Mouse (Mus musculus) liver, embryonic 13.5 days (tissue): ENCODE data around the gene Krtap16-1. TPM values are rescaled to one million over a fixed set of nuclear protein-coding genes. Genes with fewer than 3 reads are reported as not detected.

Source experiments
- ATAC-seq: fragments of 200-750 bp; cut with Nextera tagmentation; 2 replicates; pipeline ENCODE4 v1.8.0; 2017; ENCODE audit warnings: low read depth, mild to moderate bottlenecking, moderate number of reproducible peaks, moderate library complexity
- DNase-seq: peaks from one replicate; pipeline ENCODE4 v3.0.0; 2022
- H3K27ac ChIP-seq: fragments of 300-500 bp; sonication (generic); 2 replicates; pipeline ENCODE4 v1.5.1; 2015; ENCODE audit warnings: moderate library complexity, mild to moderate bottlenecking, inconsistent platforms
- H3K27me3 ChIP-seq: fragments of 300-500 bp; sonication (generic); 2 replicates; pipeline ENCODE4 v1.6.1; 2015; ENCODE audit warnings: mild to moderate bottlenecking, inconsistent platforms
- H3K36me3 ChIP-seq: fragments of 300-500 bp; sonication (generic); 2 replicates; pipeline ENCODE4 v1.6.1; 2015; ENCODE audit warnings: mild to moderate bottlenecking, inconsistent platforms
- H3K4me1 ChIP-seq: fragments of 300-500 bp; sonication (generic); replicated peaks from 2 replicates; pipeline ENCODE4 v1.6.1; 2015; ENCODE audit warnings: inconsistent platforms
- H3K4me2 ChIP-seq: fragments of 300-500 bp; sonication (generic); 2 replicates; pipeline ENCODE4 v1.6.1; 2015; ENCODE audit warnings: inconsistent platforms, mild to moderate bottlenecking, moderate library complexity
- H3K4me3 ChIP-seq: fragments of 300-500 bp; sonication (generic); replicated peaks from 2 replicates; pipeline ENCODE4 v1.5.1; 2015; ENCODE audit warnings: mild to moderate bottlenecking, inconsistent platforms
- H3K9ac ChIP-seq: fragments of 300-500 bp; sonication (generic); 2 replicates; pipeline ENCODE4 v1.6.1; 2015; ENCODE audit warnings: mild to moderate bottlenecking, inconsistent platforms
- H3K9me3 ChIP-seq: fragments of 300-500 bp; sonication (generic); replicated peaks from 2 replicates; pipeline ENCODE4 v1.6.1; 2016; ENCODE audit warnings: inconsistent platforms
- WGBS: fragments of 180-500 bp; shearing (Covaris S2); methylation state at CpG from one replicate; pipeline ENCODE4 v1.1.7; 2015; ENCODE audit not compliant: insufficient replicate concordance; 5-methylcytosine and 5-hydroxymethylcytosine counted together
- polyA plus RNA-seq: library from polyadenylated mRNA; unstranded; fragments of >200 nt; fragmentation: Nextera tagmentation; extraction: Ambion mirVana; gene quantifications from 2 replicates; pipeline ENCODE4 v1.2.1, GENCODE M21; 2015

Krtap16-1 gene
- polyA plus RNA-seq = not detected in 2 replicates

GRCm38 (mm10) chr11:99986180-99986647, at the start of gene Krtap16-1:
Gene Krtap16-1 (minus strand): TSS chr11:99986597.
- no peak within 1 kb of the TSS for H3K4me3 ChIP-seq
- no peaks in the 10 kb centered on the region for H3K36me3 ChIP-seq
- no peaks in the 10 kb centered on the region for H3K27me3 ChIP-seq
- no peaks in the 10 kb centered on the region for H3K4me1 ChIP-seq
- WGBS = 62% methylated on average over 8 of the region's 8 CpGs
- ATAC-seq = no peak
- DNase-seq = no peak
- H3K4me2 ChIP-seq = no peak within 1 kb of the TSS
- H3K9ac ChIP-seq = no peak within 1 kb of the TSS
- no peaks in the 10 kb centered on the region for H3K9me3 ChIP-seq
- no peak within 1 kb of the TSS for H3K27ac ChIP-seq

GRCm38 (mm10) chr11:100029768-100030167, 43.4 kb upstream of the Krtap16-1 start, which contains the start of gene Krt33b:
Gene Krt33b (minus strand): TSS chr11:100029868.
- Histone ChIP-seq H3K9ac (no peak within 1 kb of the TSS), H3K4me1 (no peaks in the 10 kb centered on the region), H3K9me3 (no peaks in the 10 kb centered on the region), H3K36me3 (no peaks in the 10 kb centered on the region), H3K27me3 (no peaks in the 10 kb centered on the region), H3K27ac (no peak within 1 kb of the TSS), H3K4me3 (no peak within 1 kb of the TSS), H3K4me2 (no peak within 1 kb of the TSS)
- 57% methylated on average over 6 of the region's 6 CpGs for WGBS
- DNase-seq = no peak
- no peak for ATAC-seq

- H3K9me3 ChIP-seq = no peaks in the 10 kb centered on the region
- DNase-seq (no peak), ATAC-seq (no peak)
- H3K4me3 ChIP-seq = no peak overlapping the region
- no peak overlapping the region for H3K4me2 ChIP-seq
- no peaks in the 10 kb centered on the region for H3K36me3 ChIP-seq
- WGBS = 56% methylated on average over 5 of the region's 5 CpGs
- no peak overlapping the region for H3K27ac ChIP-seq
- no peaks in the 10 kb centered on the region for H3K4me1 ChIP-seq
- H3K27me3 ChIP-seq = no peaks in the 10 kb centered on the region
- no peak overlapping the region for H3K9ac ChIP-seq
These were observed 35.0 kb upstream of the Krtap16-1 start for GRCm38 (mm10) chr11:100021438-100021837.

GRCm38 (mm10) chr11:100019466-100019865, 33.1 kb upstream of the Krtap16-1 start:
- no peaks in the 10 kb centered on the region for H3K27me3 ChIP-seq
- ATAC-seq = no peak
- H3K9ac ChIP-seq = no peak overlapping the region
- no peak overlapping the region for H3K4me3 ChIP-seq
- DNase-seq = no peak
- WGBS = 58% methylated on average over 1 of the region's 1 CpGs
- H3K9me3 ChIP-seq = no peaks in the 10 kb centered on the region
- no peak overlapping the region for H3K4me2 ChIP-seq
- H3K36me3 ChIP-seq = no peaks in the 10 kb centered on the region
- H3K27ac ChIP-seq = no peak overlapping the region
- no peaks in the 10 kb centered on the region for H3K4me1 ChIP-seq

- H3K9ac ChIP-seq = no peak within 1 kb of the TSS
- DNase-seq (no peak), ATAC-seq (no peak)
- H3K9me3 ChIP-seq = no peaks in the 10 kb centered on the region
- no peak within 1 kb of the TSS for H3K27ac ChIP-seq
- no peak within 1 kb of the TSS for H3K4me3 ChIP-seq
- no peaks in the 10 kb centered on the region for H3K27me3 ChIP-seq
- no peaks in the 10 kb centered on the region for H3K36me3 ChIP-seq
- H3K4me2 ChIP-seq = no peak within 1 kb of the TSS
- H3K4me1 ChIP-seq = no peaks in the 10 kb centered on the region
- 69% methylated on average over 4 of the region's 4 CpGs for WGBS
These were observed 29.7 kb upstream of the Krtap16-1 start, which contains the start of gene Krt33a for GRCm38 (mm10) chr11:100016112-100016511. Gene Krt33a (minus strand): TSS chr11:100016212.

GRCm38 (mm10) chr11:100013691-100014171, 27.3 kb upstream of the Krtap16-1 start:
- Histone ChIP-seq H3K36me3 (no peaks in the 10 kb centered on the region), H3K4me1 (no peaks in the 10 kb centered on the region), H3K9me3 (no peaks in the 10 kb centered on the region), H3K4me2 (no peak overlapping the region), H3K27ac (no peak overlapping the region), H3K4me3 (no peak overlapping the region), H3K9ac (no peak overlapping the region), H3K27me3 (no peaks in the 10 kb centered on the region)
- DNase-seq (no peak), ATAC-seq (no peak)
- 46% methylated on average over 4 of the region's 4 CpGs for WGBS

- no peaks in the 10 kb centered on the region for H3K36me3 ChIP-seq
- ATAC-seq = no peak
- H3K4me2 ChIP-seq = no peak overlapping the region
- no peak for DNase-seq
- H3K27ac ChIP-seq = no peak overlapping the region
- H3K4me3 ChIP-seq = no peak overlapping the region
- WGBS = 73% methylated on average over 5 of the region's 5 CpGs
- no peak overlapping the region for H3K9ac ChIP-seq
- no peaks in the 10 kb centered on the region for H3K4me1 ChIP-seq
- no peaks in the 10 kb centered on the region for H3K27me3 ChIP-seq
- H3K9me3 ChIP-seq = no peaks in the 10 kb centered on the region
These were observed 24.3 kb upstream of the Krtap16-1 start for GRCm38 (mm10) chr11:100010682-100011081.

- H3K4me1 ChIP-seq = no peaks in the 10 kb centered on the region
- no peak overlapping the region for H3K27ac ChIP-seq
- H3K27me3 ChIP-seq = no peaks in the 10 kb centered on the region
- no peaks in the 10 kb centered on the region for H3K36me3 ChIP-seq
- no peak overlapping the region for H3K4me2 ChIP-seq
- WGBS = 67% methylated on average over 5 of the region's 5 CpGs
- no peak for ATAC-seq
- DNase-seq = no peak
- no peaks in the 10 kb centered on the region for H3K9me3 ChIP-seq
- H3K9ac ChIP-seq = no peak overlapping the region
- no peak overlapping the region for H3K4me3 ChIP-seq
These were observed 21.9 kb upstream of the Krtap16-1 start for GRCm38 (mm10) chr11:100008336-100008735.

- DNase-seq = no peak
These were observed 20.2 kb upstream of the Krtap16-1 start for GRCm38 (mm10) chr11:100006624-100007023.

GRCm38 (mm10) chr11:100005905-100006304, 19.5 kb upstream of the Krtap16-1 start:
- ATAC-seq = no peak
- Histone ChIP-seq H3K36me3 (no peaks in the 10 kb centered on the region), H3K4me1 (no peaks in the 10 kb centered on the region), H3K27me3 (no peaks in the 10 kb centered on the region), H3K27ac (no peak overlapping the region), H3K9ac (no peak overlapping the region), H3K4me2 (no peak overlapping the region), H3K4me3 (no peak overlapping the region), H3K9me3 (no peaks in the 10 kb centered on the region)
- DNase-seq = no peak
- 72% methylated on average over 8 of the region's 8 CpGs for WGBS

More at GRCm38 (mm10) chr11:100006624-100007023, 20.2 kb upstream of the Krtap16-1 start:
- Histone ChIP-seq H3K9ac (no peak overlapping the region), H3K4me2 (no peak overlapping the region), H3K4me3 (no peak overlapping the region), H3K27ac (no peak overlapping the region), H3K27me3 (no peaks in the 10 kb centered on the region), H3K4me1 (no peaks in the 10 kb centered on the region), H3K9me3 (no peaks in the 10 kb centered on the region), H3K36me3 (no peaks in the 10 kb centered on the region)
- ATAC-seq = no peak
- 39% methylated on average over 3 of the region's 3 CpGs for WGBS

- H3K4me1 ChIP-seq = no peaks in the 10 kb centered on the region
- no peak overlapping the region for H3K4me2 ChIP-seq
- H3K27me3 ChIP-seq = no peaks in the 10 kb centered on the region
- ATAC-seq (no peak), DNase-seq (no peak)
- 25% methylated on average over 6 of the region's 6 CpGs for WGBS
- H3K9me3 ChIP-seq = no peaks in the 10 kb centered on the region
- H3K9ac ChIP-seq = no peak overlapping the region
- H3K36me3 ChIP-seq = no peaks in the 10 kb centered on the region
- no peak overlapping the region for H3K4me3 ChIP-seq
- no peak overlapping the region for H3K27ac ChIP-seq
These were observed 18.4 kb upstream of the Krtap16-1 start for GRCm38 (mm10) chr11:100004846-100005245.

- Histone ChIP-seq H3K9me3 (no peaks in the 10 kb centered on the region), H3K4me3 (no peak overlapping the region), H3K4me1 (no peaks in the 10 kb centered on the region), H3K36me3 (no peaks in the 10 kb centered on the region), H3K9ac (no peak overlapping the region), H3K4me2 (no peak overlapping the region), H3K27ac (no peak overlapping the region), H3K27me3 (peaks cover 5% of the 10 kb centered on the region; the same call in 1 of the 2 replicates)
- WGBS = 69% methylated on average over 7 of the region's 7 CpGs
- DNase-seq (no peak), ATAC-seq (no peak)
These were observed 12.7 kb upstream of the Krtap16-1 start for GRCm38 (mm10) chr11:99999091-99999490.
